Mouse (Mus musculus): ENCODE results near the gene Rufy1. TPM values are rescaled to one million over a fixed set of nuclear protein-coding genes. Genes with fewer than 3 reads are reported as not detected.

The Rufy1 gene
- total and polyA plus RNA-seq, 3 experiments: 17.8 to 18.4 TPM; not detected in 1

DNA sequence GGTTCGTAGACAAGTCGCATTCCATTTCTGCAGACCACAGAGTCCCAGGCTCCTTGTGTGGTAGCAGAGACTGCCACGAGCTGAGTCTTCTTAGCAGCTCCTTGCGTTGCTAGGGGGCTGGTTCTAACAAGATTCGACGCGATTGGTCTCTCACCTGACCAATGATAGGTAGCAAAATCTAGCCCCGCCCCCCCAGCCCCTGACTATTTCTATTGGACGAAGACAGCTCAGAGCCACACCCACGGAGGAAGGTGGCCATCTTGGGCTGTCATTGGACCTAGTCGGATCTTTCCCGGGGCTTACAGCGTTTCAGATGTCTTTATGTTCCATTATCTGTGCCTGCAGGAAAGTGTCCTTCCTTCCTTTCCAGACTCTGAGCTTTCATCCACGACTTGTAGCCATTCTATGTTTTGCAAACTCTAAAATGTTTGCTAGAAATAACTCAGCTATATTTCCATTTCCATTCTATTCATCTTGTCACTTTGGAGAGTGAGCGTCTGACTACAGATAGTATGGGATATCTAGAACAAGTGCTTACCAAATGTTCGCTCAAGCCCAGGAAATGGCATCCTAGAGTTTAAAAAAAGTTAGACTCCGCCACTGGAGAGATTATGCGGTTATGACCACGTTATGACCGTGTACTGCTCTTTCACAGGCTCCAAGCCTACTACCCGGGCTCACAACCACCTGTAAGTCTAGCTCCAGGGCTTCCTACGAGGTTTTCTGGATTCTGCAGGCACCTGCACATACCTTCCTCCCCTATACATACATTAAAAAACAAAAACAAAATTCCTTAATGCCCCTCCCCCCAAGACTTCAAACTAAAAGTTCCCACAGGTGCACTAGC, 8.8 kb downstream of the Rufy1 start (continued):
- TF ChIP-seq USF2 (IDR thresholded peaks at IDR 0.05; ENCODE audit: borderline replicate concordance in 1 of 2, insufficient read depth in 1 of 2, low read depth in 1 of 2, low read length in 2 of 2): no peak

DNA sequence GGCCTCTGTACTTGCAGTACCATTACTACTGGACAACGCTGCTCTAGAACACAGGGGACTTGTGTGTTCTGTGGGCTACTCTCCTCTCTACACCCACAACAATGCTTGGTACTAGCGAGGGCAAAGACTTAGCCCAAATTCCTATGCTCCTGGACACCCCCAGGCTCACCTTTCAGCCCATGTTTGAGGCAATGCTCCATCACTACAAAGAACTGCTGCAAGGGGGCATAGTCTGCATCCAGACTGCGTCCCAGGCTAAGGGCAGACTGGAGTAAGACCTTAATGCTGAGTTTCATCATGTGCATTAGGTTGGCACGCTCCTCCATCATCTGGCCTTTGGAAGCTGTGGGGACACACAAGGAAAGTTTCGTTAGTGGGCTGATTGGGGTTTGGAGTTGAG, 9.5 kb downstream of the Rufy1 start:
- Histone ChIP-seq H3K4me3 (ENCODE audit: control insufficient read depth in 1 of 2, insufficient read depth in 1 of 2, low read depth in 2 of 2, low read length in 2 of 2) (peak overlapping the region; percentile 45 to 54), H3K9me3 (replicated peaks; ENCODE audit: insufficient read depth, low read length) (no peaks in the 10 kb centered on the region), H3K9ac (ENCODE audit: control insufficient read depth, low read depth, low read length, poor library complexity, severe bottlenecking) (peak overlapping the region; percentile 55), H3K36me3 (ENCODE audit: control insufficient read depth in 1 of 2, insufficient read depth in 2 of 2, low read length in 2 of 2) (peaks cover 0 to 8% of the 10 kb centered on the region in 2 experiments; a peak in 3 of 4 replicates), H3K27ac (ENCODE audit: control insufficient read depth, low read depth, low read length) (no peak overlapping the region), H3K4me1 (ENCODE audit: control insufficient read depth in 1 of 2, insufficient read depth in 2 of 2, low read length in 2 of 2) (peaks cover 3 to 12% of the 10 kb centered on the region in 2 experiments; a peak in 3 of 4 replicates), H3K79me2 (ENCODE audit: control insufficient read depth, insufficient read depth, low read length, poor library complexity) (no peaks in the 10 kb centered on the region), H3K27me3 (ENCODE audit: control insufficient read depth in 1 of 2, insufficient read depth in 2 of 2, low read length in 2 of 2) (no peaks in the 10 kb centered on the region)
- TF ChIP-seq USF2 (IDR thresholded peaks at IDR 0.05; ENCODE audit: borderline replicate concordance in 1 of 2, insufficient read depth in 1 of 2, low read depth in 1 of 2, low read length in 2 of 2) (no peak), E2F4 (IDR thresholded peaks at IDR 0.05; ENCODE audit: borderline replicate concordance, low read depth, low read length) (no peak), TAL1 (IDR thresholded peaks at IDR 0.05; ENCODE audit: low read length) (no peak), EP300 (IDR thresholded peaks at IDR 0.05; ENCODE audit: low read depth in 1 of 2, low read length in 2 of 2) (no peak), USF1 (IDR thresholded peaks at IDR 0.05; ENCODE audit: low read depth, low read length) (no peak), CHD2 (IDR thresholded peaks at IDR 0.05; ENCODE audit: low read length) (no peak)
- DNase-seq (ENCODE audit: low read depth, low spot score): no peak

DNA sequence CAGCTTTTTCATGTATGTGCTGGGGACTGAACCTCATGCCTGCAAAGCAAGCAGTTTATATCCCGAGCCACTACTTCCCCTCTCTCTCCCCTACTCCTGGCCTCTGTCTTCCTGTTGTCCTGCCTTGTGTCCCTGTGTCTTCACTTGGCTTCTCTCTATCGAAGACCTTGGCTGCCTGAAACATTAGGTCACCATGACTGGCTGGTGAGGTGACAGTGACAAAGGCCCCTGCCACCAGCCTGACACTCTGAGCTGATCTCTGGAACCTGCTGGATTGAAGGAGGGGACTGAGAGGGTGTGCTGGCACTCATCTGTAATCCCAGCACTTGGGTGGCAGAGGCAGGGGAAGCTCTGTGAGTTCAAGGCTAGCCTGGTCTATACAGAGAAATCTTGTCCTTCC, 13.1 kb downstream of the Rufy1 start:
- Histone ChIP-seq H3K79me2 (ENCODE audit: control insufficient read depth, insufficient read depth, low read length, poor library complexity) (no peaks in the 10 kb centered on the region), H3K36me3 (ENCODE audit: control insufficient read depth in 1 of 2, insufficient read depth in 2 of 2, low read length in 2 of 2) (peaks cover 0 to 5% of the 10 kb centered on the region in 2 experiments), H3K9me3 (replicated peaks; ENCODE audit: insufficient read depth, low read length) (no peaks in the 10 kb centered on the region), H3K27ac (ENCODE audit: control insufficient read depth, low read depth, low read length) (no peak overlapping the region), H3K9ac (ENCODE audit: control insufficient read depth, low read depth, low read length, poor library complexity, severe bottlenecking) (no peak overlapping the region), H3K4me1 (ENCODE audit: control insufficient read depth in 1 of 2, insufficient read depth in 2 of 2, low read length in 2 of 2) (peaks cover 1 to 9% of the 10 kb centered on the region in 2 experiments; a peak in 3 of 4 replicates), H3K4me3 (ENCODE audit: control insufficient read depth in 1 of 2, insufficient read depth in 1 of 2, low read depth in 2 of 2, low read length in 2 of 2) (no peak overlapping the region), H3K27me3 (ENCODE audit: control insufficient read depth in 1 of 2, insufficient read depth in 2 of 2, low read length in 2 of 2) (no peaks in the 10 kb centered on the region)
- DNase-seq (ENCODE audit: low read depth, low spot score): no peak
- TF ChIP-seq RCOR1 (IDR thresholded peaks at IDR 0.05; ENCODE audit: low read depth, low read length): no peak
- TF ChIP-seq MYC (IDR thresholded peaks at IDR 0.05; ENCODE audit: low read depth, low read length): no peak
- no peak for TF ChIP-seq TBP (IDR thresholded peaks at IDR 0.05; ENCODE audit: low read depth, low read length)
- TF ChIP-seq GATA1 (IDR thresholded peaks at IDR 0.05; ENCODE audit: low read depth, low read length): no peak
- no peak for TF ChIP-seq CTCF (IDR thresholded peaks at IDR 0.05 in 2 of 3, conservative IDR thresholded peaks at IDR 0.05 in 1 of 3; ENCODE audit: control insufficient read depth in 1 of 3, insufficient read depth in 1 of 3, low read depth in 2 of 3, low read length in 3 of 3, poor library complexity in 1 of 3, severe bottlenecking in 1 of 3)
- TF ChIP-seq ZNF384 (IDR thresholded peaks at IDR 0.05; ENCODE audit: low read depth, low read length): no peak
- TF ChIP-seq RAD21 (IDR thresholded peaks at IDR 0.05; ENCODE audit: low read depth, low read length): no peak
- TF ChIP-seq MXI1 (IDR thresholded peaks at IDR 0.05; ENCODE audit: low read depth, low read length): no peak
- no peak for TF ChIP-seq POLR2AphosphoS5 (IDR thresholded peaks at IDR 0.05; ENCODE audit: borderline replicate concordance, low read depth, low read length)
